Mouse (Mus musculus) layer of hippocampus, adult 8-10 months (tissue): ENCODE measurements at regions not wholly inside any gene's neighbourhood (a gene's known extent, or its start where the extent isn't known, plus 50 kb on each side); places are given as distances from the start of the nearest gene placed in this dataset.
"Not testable (repeated sequence)": the region's sequence is repeated elsewhere in the genome, so short reads cannot be mapped to it uniquely, and the experiment has no call there.

Source experiments
- DNase-seq, 2 experiments: peaks; one replicate each; pipeline ENCODE4 v3.0.0; 2022; ENCODE audit warnings: low spot score in 2 of 2

GRCm38 (mm10) chr7:113010150-113010549, 56.4 kb downstream of the Rassf10 start:
- no peak for DNase-seq

- no peak for DNase-seq
Measured at GRCm38 (mm10) chr7:113017092-113017755, 63.5 kb downstream of the Rassf10 start.

GRCm38 (mm10) chr7:113021412-113021811, 67.7 kb downstream of the Rassf10 start:
- DNase-seq = no peak

GRCm38 (mm10) chr7:113022516-113022915, 68.8 kb downstream of the Rassf10 start:
- DNase-seq = no peak

GRCm38 (mm10) chr7:113025758-113026157, 72.0 kb downstream of the Rassf10 start:
- DNase-seq = no peak

GRCm38 (mm10) chr7:113026290-113027075, 72.7 kb downstream of the Rassf10 start:
- DNase-seq = no peak

- DNase-seq = no peak
Measured at GRCm38 (mm10) chr7:113027125-113027801, 73.5 kb downstream of the Rassf10 start.

GRCm38 (mm10) chr7:113030053-113030752, 76.4 kb downstream of the Rassf10 start:
- DNase-seq = no peak

- DNase-seq = no peak
Measured at GRCm38 (mm10) chr7:113035751-113036150, 82.0 kb downstream of the Rassf10 start.

GRCm38 (mm10) chr7:113037825-113038613, 84.3 kb downstream of the Rassf10 start:
- DNase-seq = no peak

GRCm38 (mm10) chr7:113038906-113039671, 85.3 kb downstream of the Rassf10 start:
- DNase-seq = no peak

- DNase-seq = not testable (repeated sequence)
Measured at GRCm38 (mm10) chr7:113045613-113046159, 91.9 kb downstream of the Rassf10 start.

GRCm38 (mm10) chr7:113046406-113046805, 92.6 kb downstream of the Rassf10 start:
- DNase-seq = no peak

GRCm38 (mm10) chr7:113047583-113047982, 93.8 kb downstream of the Rassf10 start:
- DNase-seq = no peak

GRCm38 (mm10) chr7:113048097-113048795, 94.5 kb downstream of the Rassf10 start:
- DNase-seq = peak; percentile 20 to 22

GRCm38 (mm10) chr7:113049440-113049839, 95.7 kb downstream of the Rassf10 start:
- DNase-seq = no peak

- DNase-seq = no peak
Measured at GRCm38 (mm10) chr7:113052952-113053351, 99.2 kb downstream of the Rassf10 start.

GRCm38 (mm10) chr7:113056421-113056820, 102.7 kb downstream of the Rassf10 start:
- no peak for DNase-seq
